Mouse (Mus musculus): ENCODE results near the gene Cct6b. TPM values are rescaled to one million over a fixed set of nuclear protein-coding genes. Genes with fewer than 3 reads are reported as not detected.

The Cct6b gene
- polyA plus RNA-seq, 1 experiment from 2014 or later = 0.28 TPM

DNA sequence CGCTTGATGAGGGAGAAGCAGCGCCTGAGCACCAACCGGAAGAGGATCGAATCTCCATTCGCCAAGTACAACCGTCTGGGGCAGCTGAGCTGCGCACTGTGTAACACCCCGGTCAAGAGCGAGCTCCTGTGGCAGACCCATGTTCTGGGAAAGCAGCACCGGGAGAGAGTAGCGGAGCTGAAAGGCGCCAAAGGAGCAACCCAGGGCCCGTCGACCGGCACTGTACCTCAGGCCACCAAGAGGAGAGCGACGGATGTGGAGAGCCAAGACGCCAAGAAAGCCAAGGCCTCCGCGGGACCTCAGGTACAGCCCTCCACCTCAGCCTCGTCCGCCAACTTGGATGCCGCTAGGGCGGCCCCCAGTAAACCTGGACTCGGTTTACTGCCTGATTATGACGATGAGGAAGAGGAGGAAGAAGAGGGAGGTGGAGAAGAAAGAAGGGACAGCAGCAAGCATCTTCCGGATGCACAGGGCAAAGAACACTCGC is 360 bp upstream of the Cct6b start:
- Histone ChIP-seq H3K9me3 (ENCODE audit: control insufficient read depth, low read length) (no peaks in the 10 kb centered on the region), H3K36me3 (ENCODE audit: control insufficient read depth, insufficient read depth, low read length) (peaks cover 15% of the 10 kb centered on the region), H3K4me1 (replicated peaks; ENCODE audit: control insufficient read depth, insufficient read depth, low read length) (peaks cover 19% of the 10 kb centered on the region), H3K27me3 (replicated peaks; ENCODE audit: control insufficient read depth, insufficient read depth, low read length) (no peaks in the 10 kb centered on the region), H3K9ac (ENCODE audit: low read length) (peak overlapping the region; percentile 67), H3K4me3 (ENCODE audit: low read depth, low read length) (peak overlapping the region; percentile 90), H3K27ac (ENCODE audit: low read depth) (peak overlapping the region; percentile 93), H3K4me2 (ENCODE audit: low read length) (peak overlapping the region; percentile 86)
- WGBS = under 1% methylated on average over 28 of the region's 28 CpGs
- ATAC-seq (replicated peaks; ENCODE audit: low FRiP score, low TSS enrichment, low read depth) (peak; percentile 73), DNase-seq (ENCODE audit: low spot score) (no peak)

DNA sequence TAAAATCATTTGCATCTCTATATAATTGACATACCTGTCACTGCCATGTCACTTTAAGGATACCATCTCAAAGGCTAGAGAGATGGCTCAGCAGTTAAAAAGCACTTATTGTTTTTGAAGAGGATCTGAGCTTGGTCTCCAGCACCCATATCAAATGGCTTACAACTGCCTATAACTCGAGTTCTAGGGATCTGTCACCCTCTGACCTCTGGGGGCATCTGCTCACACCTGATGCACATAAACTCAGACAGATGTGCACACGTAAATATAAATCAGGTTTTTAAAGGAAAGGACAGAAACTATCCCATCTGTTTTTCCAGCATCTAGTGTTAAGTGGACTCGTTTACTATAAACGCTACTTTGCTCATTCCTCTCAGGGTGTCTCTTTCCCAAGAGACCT is 860 bp downstream of the Cct6b start:
- H3K4me1 ChIP-seq (replicated peaks; ENCODE audit: control insufficient read depth, insufficient read depth, low read length) = peaks cover 19% of the 10 kb centered on the region
- H3K9me3 ChIP-seq (ENCODE audit: control insufficient read depth, low read length) = no peaks in the 10 kb centered on the region
- H3K4me3 ChIP-seq (ENCODE audit: low read depth, low read length) = peak overlapping the region; percentile 90
- H3K4me2 ChIP-seq (ENCODE audit: low read length) = peak overlapping the region; percentile 80
- H3K27me3 ChIP-seq (replicated peaks; ENCODE audit: control insufficient read depth, insufficient read depth, low read length) = no peaks in the 10 kb centered on the region
- DNase-seq (ENCODE audit: low spot score) (no peak), ATAC-seq (replicated peaks; ENCODE audit: low FRiP score, low TSS enrichment, low read depth) (no peak)
- peak overlapping the region; percentile 93 for H3K27ac ChIP-seq (ENCODE audit: low read depth)
- 9% methylated on average over 4 of the region's 4 CpGs for WGBS
- H3K9ac ChIP-seq (ENCODE audit: low read length) = peak overlapping the region; percentile 67
- peaks cover 5% of the 10 kb centered on the region; the same call in 1 of the 2 replicates for H3K36me3 ChIP-seq (ENCODE audit: control insufficient read depth, insufficient read depth, low read length)

DNA sequence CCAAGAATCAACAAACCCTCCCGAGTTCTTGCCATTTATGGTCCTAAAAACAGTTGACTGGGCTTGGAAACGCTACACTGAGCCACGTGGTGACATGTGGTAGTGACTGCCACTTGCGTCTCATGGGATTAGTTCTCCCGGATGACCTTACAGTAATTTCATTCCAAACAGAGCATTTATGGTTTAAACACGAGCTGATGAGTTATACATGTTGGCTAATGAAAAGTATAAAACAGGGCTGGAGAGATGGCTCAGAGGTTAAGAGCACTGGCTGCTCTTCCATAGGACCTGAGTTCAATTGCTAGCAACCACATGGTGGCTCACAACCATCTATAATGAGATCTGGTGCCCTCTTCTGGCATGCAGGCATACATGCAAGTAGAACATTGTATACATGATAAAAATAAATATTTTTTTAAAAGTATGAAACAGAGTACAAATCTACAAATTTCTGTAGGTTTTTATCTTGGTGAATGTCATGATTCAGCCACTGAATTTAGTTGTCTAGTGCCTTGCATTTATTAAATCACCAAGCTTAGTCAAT is 1.8 kb downstream of the Cct6b start:
- ATAC-seq (replicated peaks; ENCODE audit: low FRiP score, low TSS enrichment, low read depth) = no peak
- Histone ChIP-seq H3K4me2 (ENCODE audit: low read length) (no peak overlapping the region), H3K4me3 (ENCODE audit: low read depth, low read length) (no peak overlapping the region), H3K4me1 (replicated peaks; ENCODE audit: control insufficient read depth, insufficient read depth, low read length) (peaks cover 19% of the 10 kb centered on the region), H3K9me3 (ENCODE audit: control insufficient read depth, low read length) (no peaks in the 10 kb centered on the region), H3K36me3 (ENCODE audit: control insufficient read depth, insufficient read depth, low read length) (peaks cover 5% of the 10 kb centered on the region; the same call in 1 of the 2 replicates), H3K27me3 (replicated peaks; ENCODE audit: control insufficient read depth, insufficient read depth, low read length) (no peaks in the 10 kb centered on the region), H3K27ac (ENCODE audit: low read depth) (no peak overlapping the region), H3K9ac (ENCODE audit: low read length) (no peak overlapping the region)
- DNase-seq (ENCODE audit: low spot score) = no peak
- WGBS = 85% methylated on average over 6 of the region's 6 CpGs

DNA sequence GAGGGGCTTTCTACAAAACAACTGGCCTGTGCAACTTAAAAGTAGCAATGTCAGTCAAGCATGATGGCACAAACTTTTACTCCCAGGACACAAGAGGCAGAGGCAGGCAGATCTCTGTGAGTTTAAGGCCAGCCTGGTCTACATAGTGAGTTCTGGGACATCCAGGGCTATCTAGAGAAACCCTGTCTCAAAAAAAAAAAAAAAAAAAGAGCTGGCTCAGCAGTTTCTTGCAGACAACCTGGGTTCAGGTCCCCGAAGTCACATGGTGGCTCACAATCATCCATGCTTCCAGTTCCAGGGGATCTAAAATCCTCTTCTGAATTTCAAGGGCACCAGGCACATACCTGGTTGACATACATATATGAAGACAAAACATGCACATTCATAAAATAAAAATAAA is 8.2 kb downstream of the Cct6b start:
- Histone ChIP-seq H3K4me3 (ENCODE audit: low read depth, low read length) (no peak overlapping the region), H3K27ac (ENCODE audit: low read depth) (no peak overlapping the region), H3K4me2 (ENCODE audit: low read length) (no peak overlapping the region), H3K4me1 (replicated peaks; ENCODE audit: control insufficient read depth, insufficient read depth, low read length) (no peaks in the 10 kb centered on the region), H3K27me3 (replicated peaks; ENCODE audit: control insufficient read depth, insufficient read depth, low read length) (no peaks in the 10 kb centered on the region), H3K9ac (ENCODE audit: low read length) (no peak overlapping the region), H3K9me3 (ENCODE audit: control insufficient read depth, low read length) (no peaks in the 10 kb centered on the region), H3K36me3 (ENCODE audit: control insufficient read depth, insufficient read depth, low read length) (no peaks in the 10 kb centered on the region)
- 100% methylated on average over 1 of the region's 1 CpGs for WGBS
- DNase-seq (ENCODE audit: low spot score) (no peak), ATAC-seq (replicated peaks; ENCODE audit: low FRiP score, low TSS enrichment, low read depth) (no peak)

DNA sequence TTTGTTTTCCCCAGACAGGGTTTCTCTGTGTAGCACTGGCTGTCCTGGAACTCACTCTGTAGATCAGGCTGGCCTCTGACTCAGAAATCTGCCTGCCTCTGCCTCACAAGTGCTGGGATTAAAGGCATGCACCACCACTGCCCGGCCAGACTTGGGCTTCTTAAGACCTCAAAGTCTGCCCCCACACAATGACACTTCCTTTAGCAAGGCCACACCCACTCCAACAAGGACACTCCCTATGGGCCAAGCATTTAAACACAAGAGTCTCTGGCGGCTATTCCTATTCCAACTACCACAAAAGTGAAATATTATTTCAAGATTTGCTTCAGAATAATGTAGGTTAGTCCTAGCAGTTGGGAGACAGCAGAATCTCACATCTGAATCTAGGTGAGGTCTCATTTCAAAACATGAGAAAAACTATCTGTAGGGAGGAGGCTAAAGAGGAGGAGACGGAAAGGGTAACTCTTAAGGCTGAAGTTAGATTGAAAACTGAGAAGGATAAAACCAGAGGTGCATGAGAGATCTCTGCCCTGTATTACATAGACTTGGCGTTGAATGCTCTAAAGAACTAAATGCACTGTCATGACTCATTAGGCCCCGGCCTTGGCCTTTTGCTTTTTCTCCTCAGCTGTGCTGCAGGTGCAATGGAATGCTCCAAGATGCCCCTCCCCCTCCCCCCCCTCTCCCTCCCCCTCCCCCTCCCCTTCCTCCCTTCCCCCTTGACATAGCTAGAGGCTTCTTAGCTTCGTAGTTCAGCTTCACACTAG is 11.6 kb downstream of the Cct6b start:
- DNase-seq (ENCODE audit: low spot score) (no peak), ATAC-seq (replicated peaks; ENCODE audit: low FRiP score, low TSS enrichment, low read depth) (no peak)
- H3K9ac ChIP-seq (ENCODE audit: low read length) = no peak overlapping the region
- no peak overlapping the region for H3K4me2 ChIP-seq (ENCODE audit: low read length)
- no peaks in the 10 kb centered on the region for H3K9me3 ChIP-seq (ENCODE audit: control insufficient read depth, low read length)
- no peak overlapping the region for H3K27ac ChIP-seq (ENCODE audit: low read depth)
- H3K36me3 ChIP-seq (ENCODE audit: control insufficient read depth, insufficient read depth, low read length) = no peaks in the 10 kb centered on the region
- no peak overlapping the region for H3K4me3 ChIP-seq (ENCODE audit: low read depth, low read length)
- 78% methylated on average over 6 of the region's 6 CpGs for WGBS
- H3K27me3 ChIP-seq (replicated peaks; ENCODE audit: control insufficient read depth, insufficient read depth, low read length) = no peaks in the 10 kb centered on the region
- no peaks in the 10 kb centered on the region for H3K4me1 ChIP-seq (replicated peaks; ENCODE audit: control insufficient read depth, insufficient read depth, low read length)

DNA sequence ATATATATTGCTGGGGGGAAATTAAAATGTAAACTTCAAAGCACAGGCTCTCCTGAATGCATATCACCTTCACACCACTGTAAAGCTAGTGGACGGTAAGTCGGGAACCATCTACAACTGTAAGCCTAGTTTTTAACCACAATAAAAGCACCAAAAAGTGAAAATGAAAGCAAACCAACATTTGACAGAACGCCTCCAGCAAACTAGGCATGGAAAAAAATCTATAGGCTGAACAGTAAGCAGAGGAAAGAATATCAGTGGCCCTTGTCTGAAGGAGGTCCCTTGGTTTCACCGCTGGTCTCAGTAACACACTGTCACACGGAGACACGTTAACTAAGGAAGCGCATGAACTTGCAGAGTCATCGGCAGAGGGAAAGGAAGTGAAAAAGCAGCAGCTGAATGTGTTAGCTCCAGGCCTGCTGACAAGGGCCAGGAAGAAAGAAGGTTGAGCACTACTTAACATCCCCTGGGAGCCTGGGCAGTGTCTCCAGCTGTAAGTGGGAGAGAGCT is 17.2 kb downstream of the Cct6b start:
- Histone ChIP-seq H3K4me2 (ENCODE audit: low read length) (no peak overlapping the region), H3K4me1 (replicated peaks; ENCODE audit: control insufficient read depth, insufficient read depth, low read length) (no peaks in the 10 kb centered on the region), H3K9ac (ENCODE audit: low read length) (no peak overlapping the region), H3K36me3 (ENCODE audit: control insufficient read depth, insufficient read depth, low read length) (no peaks in the 10 kb centered on the region), H3K4me3 (ENCODE audit: low read depth, low read length) (no peak overlapping the region), H3K9me3 (ENCODE audit: control insufficient read depth, low read length) (no peaks in the 10 kb centered on the region), H3K27me3 (replicated peaks; ENCODE audit: control insufficient read depth, insufficient read depth, low read length) (no peaks in the 10 kb centered on the region), H3K27ac (ENCODE audit: low read depth) (no peak overlapping the region)
- DNase-seq (ENCODE audit: low spot score) (no peak), ATAC-seq (replicated peaks; ENCODE audit: low FRiP score, low TSS enrichment, low read depth) (no peak)
- 74% methylated on average over 8 of the region's 8 CpGs for WGBS

DNA sequence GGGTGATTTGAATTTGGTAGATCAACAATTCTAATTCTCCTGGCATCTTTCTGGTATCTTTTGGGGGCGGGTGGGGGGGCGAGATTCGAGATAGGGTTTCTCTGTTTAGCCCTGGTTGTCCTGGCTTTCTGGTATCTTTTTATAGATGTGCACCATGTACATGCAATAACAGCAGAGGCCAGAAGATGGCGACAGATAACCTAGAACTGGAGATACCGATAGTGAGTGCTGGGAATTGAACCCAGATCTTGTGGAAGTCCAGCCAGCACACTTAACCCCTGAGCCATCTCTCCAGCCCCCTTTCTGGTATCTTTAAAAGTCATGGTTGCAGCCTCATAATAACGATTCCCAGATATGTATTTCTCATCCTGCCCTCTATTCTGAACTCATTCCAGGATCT is 18.0 kb downstream of the Cct6b start:
- 40% methylated on average over 6 of the region's 6 CpGs for WGBS
- Histone ChIP-seq H3K27me3 (replicated peaks; ENCODE audit: control insufficient read depth, insufficient read depth, low read length) (no peaks in the 10 kb centered on the region), H3K9ac (ENCODE audit: low read length) (no peak overlapping the region), H3K27ac (ENCODE audit: low read depth) (no peak overlapping the region), H3K36me3 (ENCODE audit: control insufficient read depth, insufficient read depth, low read length) (no peaks in the 10 kb centered on the region), H3K4me2 (ENCODE audit: low read length) (no peak overlapping the region), H3K4me3 (ENCODE audit: low read depth, low read length) (no peak overlapping the region), H3K4me1 (replicated peaks; ENCODE audit: control insufficient read depth, insufficient read depth, low read length) (no peaks in the 10 kb centered on the region), H3K9me3 (ENCODE audit: control insufficient read depth, low read length) (no peaks in the 10 kb centered on the region)
- ATAC-seq (replicated peaks; ENCODE audit: low FRiP score, low TSS enrichment, low read depth) = no peak
- DNase-seq (ENCODE audit: low spot score) = peak; percentile 62

DNA sequence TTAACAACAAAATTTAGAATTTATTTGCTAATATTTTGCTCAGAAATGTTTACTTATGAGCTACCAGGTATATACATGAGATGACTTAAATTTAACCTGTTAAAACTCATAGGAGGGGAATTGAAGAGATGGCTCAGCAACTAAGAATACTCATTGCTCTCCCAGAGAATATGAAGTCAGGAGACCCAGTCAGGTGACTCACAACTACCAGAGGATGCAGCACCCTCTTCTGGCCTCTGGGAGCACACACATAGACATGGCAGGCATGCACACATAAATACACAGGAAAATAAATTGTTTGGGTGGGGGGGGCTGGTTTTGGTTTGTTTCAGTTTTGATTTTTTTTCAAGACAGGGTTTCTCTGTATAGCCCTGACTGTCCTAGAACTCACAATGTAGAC is 25.1 kb downstream of the Cct6b start:
- no peaks in the 10 kb centered on the region for H3K9me3 ChIP-seq (ENCODE audit: control insufficient read depth, low read length)
- DNase-seq (ENCODE audit: low spot score) (no peak), ATAC-seq (replicated peaks; ENCODE audit: low FRiP score, low TSS enrichment, low read depth) (no peak)
- H3K4me3 ChIP-seq (ENCODE audit: low read depth, low read length) = no peak overlapping the region
- H3K36me3 ChIP-seq (ENCODE audit: control insufficient read depth, insufficient read depth, low read length) = no peaks in the 10 kb centered on the region
- no peaks in the 10 kb centered on the region for H3K4me1 ChIP-seq (replicated peaks; ENCODE audit: control insufficient read depth, insufficient read depth, low read length)
- H3K27ac ChIP-seq (ENCODE audit: low read depth) = no peak overlapping the region
- no peak overlapping the region for H3K9ac ChIP-seq (ENCODE audit: low read length)
- no peaks in the 10 kb centered on the region for H3K27me3 ChIP-seq (replicated peaks; ENCODE audit: control insufficient read depth, insufficient read depth, low read length)
- no peak overlapping the region for H3K4me2 ChIP-seq (ENCODE audit: low read length)

DNA sequence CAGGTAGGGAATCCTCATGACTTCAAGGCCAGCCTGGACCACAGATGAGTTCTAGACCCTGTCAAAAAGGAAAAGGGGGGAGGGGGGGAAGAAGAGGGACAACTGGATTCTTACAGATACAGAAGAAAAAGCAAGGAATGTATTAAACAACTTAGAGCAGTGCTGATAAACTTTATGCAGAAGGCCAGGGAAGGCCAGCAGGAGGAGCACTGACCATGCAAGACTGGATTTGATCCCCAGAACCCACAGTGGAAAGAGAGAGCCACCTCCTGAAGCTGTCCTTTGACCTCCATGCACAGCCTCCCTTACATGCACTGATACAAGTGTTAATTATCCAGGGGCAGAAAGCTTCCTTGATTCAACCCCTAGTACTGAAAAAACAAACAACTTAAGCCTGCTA is 29.9 kb downstream of the Cct6b start:
- Histone ChIP-seq H3K27ac (ENCODE audit: low read depth) (no peak overlapping the region), H3K4me2 (ENCODE audit: low read length) (no peak overlapping the region), H3K9ac (ENCODE audit: low read length) (no peak overlapping the region), H3K4me3 (ENCODE audit: low read depth, low read length) (no peak overlapping the region), H3K9me3 (ENCODE audit: control insufficient read depth, low read length) (no peaks in the 10 kb centered on the region), H3K4me1 (replicated peaks; ENCODE audit: control insufficient read depth, insufficient read depth, low read length) (no peaks in the 10 kb centered on the region), H3K27me3 (replicated peaks; ENCODE audit: control insufficient read depth, insufficient read depth, low read length) (no peaks in the 10 kb centered on the region), H3K36me3 (ENCODE audit: control insufficient read depth, insufficient read depth, low read length) (no peaks in the 10 kb centered on the region)
- ATAC-seq (replicated peaks; ENCODE audit: low FRiP score, low TSS enrichment, low read depth) (no peak), DNase-seq (ENCODE audit: low spot score) (no peak)

All from intestine, embryonic 14.5 days (tissue).